Mouse (Mus musculus): ENCODE data around the gene Ptprk. TPM values are rescaled to one million over a fixed set of nuclear protein-coding genes. Genes with fewer than 3 reads are reported as not detected.

The Ptprk gene
- polyA plus RNA-seq, 1 experiment from 2014 or later, result 3.7 TPM

DNA sequence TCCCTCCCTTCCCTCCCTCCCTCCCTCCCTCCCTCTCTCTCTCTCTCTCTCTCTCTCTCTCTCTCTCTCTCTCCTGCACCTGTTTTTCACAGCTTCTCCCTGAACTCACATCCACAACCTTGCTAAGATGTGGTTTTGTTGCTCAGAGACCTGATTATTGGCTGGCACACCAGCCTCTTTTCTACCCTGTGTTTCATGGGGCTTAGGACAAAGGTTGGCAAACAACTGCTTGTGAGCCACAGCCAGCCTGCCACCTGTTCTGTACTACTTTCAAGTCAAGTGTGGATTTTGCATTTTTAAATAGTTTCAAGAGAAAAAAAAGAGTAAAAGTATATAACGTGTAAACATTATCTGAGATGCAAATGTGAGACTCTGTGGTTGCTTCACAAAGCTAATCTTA lies 544.8 kb downstream of the Ptprk start:
- Histone ChIP-seq H3K9me3 (replicated peaks) (no peaks in the 10 kb centered on the region), H3K4me3 (replicated peaks) (no peak overlapping the region), H3K9ac (no peak overlapping the region), H3K27ac (no peak overlapping the region), H3K36me3 (no peaks in the 10 kb centered on the region), H3K4me1 (replicated peaks) (peaks cover 4% of the 10 kb centered on the region; the same call in 1 of the 2 replicates), H3K27me3 (no peaks in the 10 kb centered on the region), H3K4me2 (no peak overlapping the region)
- DNase-seq, result no peak
- WGBS (ENCODE audit: insufficient replicate concordance), result 68% methylated on average over 1 of the region's 1 CpGs
- no peak for ATAC-seq (ENCODE audit: low read depth)

DNA sequence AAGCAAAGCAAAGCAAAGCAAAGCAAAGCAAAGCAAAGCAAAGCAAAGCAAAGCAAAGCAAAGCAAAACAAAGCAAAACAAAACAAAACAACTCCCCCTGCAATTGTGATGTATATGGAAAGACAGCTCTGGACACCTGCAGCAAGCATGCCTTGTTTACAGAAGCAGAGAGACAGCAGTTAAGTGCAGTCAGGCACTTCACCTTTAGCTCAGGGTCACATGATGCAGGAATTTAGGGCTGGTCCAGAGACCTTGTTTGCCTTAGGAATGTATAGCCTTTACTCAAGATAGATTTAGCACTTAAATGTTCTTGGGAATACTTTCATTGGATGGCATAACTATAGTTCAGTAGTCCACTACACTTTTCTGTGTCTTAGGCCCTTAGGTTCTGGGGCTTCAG lies 561.5 kb downstream of the Ptprk start:
- no peaks in the 10 kb centered on the region for H3K36me3 ChIP-seq
- H3K27me3 ChIP-seq, result no peaks in the 10 kb centered on the region
- H3K9me3 ChIP-seq (replicated peaks), result no peaks in the 10 kb centered on the region
- no peaks in the 10 kb centered on the region for H3K4me1 ChIP-seq (replicated peaks)
- no peak overlapping the region for H3K27ac ChIP-seq
- no peak for ATAC-seq (ENCODE audit: low read depth)
- H3K4me3 ChIP-seq (replicated peaks), result no peak overlapping the region
- H3K4me2 ChIP-seq, result no peak overlapping the region
- no peak for DNase-seq
- H3K9ac ChIP-seq, result no peak overlapping the region

DNA sequence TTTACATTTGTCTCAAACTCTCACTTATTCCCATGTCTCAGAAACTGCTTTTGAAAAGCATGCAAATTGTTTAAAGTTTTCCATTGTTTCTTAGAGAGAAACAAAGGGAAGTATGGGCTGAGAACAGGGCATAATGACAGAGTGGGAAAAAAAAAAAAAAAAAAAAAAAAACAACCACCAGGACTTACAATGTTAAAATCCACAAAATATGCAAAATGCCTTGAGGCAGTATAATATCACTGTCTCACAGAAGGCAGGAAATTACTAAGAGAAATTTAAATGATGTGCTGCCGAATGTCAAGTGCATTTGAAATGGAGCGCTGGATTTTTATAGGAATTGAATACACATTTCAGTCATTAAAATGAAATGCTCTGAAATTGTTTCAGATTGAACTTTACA lies 567.3 kb downstream of the Ptprk start:
- 82% methylated on average over 2 of the region's 2 CpGs for WGBS (ENCODE audit: insufficient replicate concordance)
- H3K4me3 ChIP-seq (replicated peaks), result no peak overlapping the region
- H3K4me1 ChIP-seq (replicated peaks), result no peaks in the 10 kb centered on the region
- no peaks in the 10 kb centered on the region for H3K27me3 ChIP-seq
- ATAC-seq (ENCODE audit: low read depth), result no peak
- no peaks in the 10 kb centered on the region for H3K9me3 ChIP-seq (replicated peaks)
- no peak overlapping the region for H3K27ac ChIP-seq
- no peak overlapping the region for H3K9ac ChIP-seq
- H3K36me3 ChIP-seq, result no peaks in the 10 kb centered on the region
- no peak overlapping the region for H3K4me2 ChIP-seq
- DNase-seq, result no peak

Small RNA genes within 50 kb of the gene (microRNA-seq; reads per million reads assigned to microRNA genes)
- not detected for gene Gm22370
